Mouse (Mus musculus) neural tube, embryonic 13.5 days (tissue): ENCODE results near the gene Tfpi2. TPM values are rescaled to one million over a fixed set of nuclear protein-coding genes. Genes with fewer than 3 reads are reported as not detected.
A peak's percentile ranks its signal among the peaks of the same experiment; 100 is the strongest.

ENCODE experiments used
- ATAC-seq: fragments of 200-750 bp; cut with Nextera tagmentation; 2 replicates; pipeline ENCODE4 v1.8.0; 2017; ENCODE audit warnings: low read depth, mild to moderate bottlenecking, moderate TSS enrichment, moderate library complexity
- H3K27ac ChIP-seq: fragments of 300-500 bp; sonication (generic); replicated peaks from 2 replicates; pipeline ENCODE4 v1.5.1; 2015; ENCODE audit warnings: moderate library complexity, mild to moderate bottlenecking, inconsistent platforms
- H3K27me3 ChIP-seq: fragments of 300-500 bp; sonication (generic); 2 replicates; pipeline ENCODE4 v1.6.1; 2015; ENCODE audit warnings: mild to moderate bottlenecking, inconsistent platforms
- H3K36me3 ChIP-seq: fragments of 300-500 bp; sonication (generic); 2 replicates; pipeline ENCODE4 v1.6.1; 2015; ENCODE audit warnings: mild to moderate bottlenecking, inconsistent platforms
- H3K4me1 ChIP-seq: fragments of 300-500 bp; sonication (generic); replicated peaks from 2 replicates; pipeline ENCODE4 v1.6.1; 2015; ENCODE audit warnings: inconsistent platforms
- H3K4me2 ChIP-seq: fragments of 300-500 bp; sonication (generic); 2 replicates; pipeline ENCODE4 v1.6.1; 2015; ENCODE audit warnings: inconsistent platforms, mild to moderate bottlenecking, moderate library complexity
- H3K4me3 ChIP-seq: fragments of 300-500 bp; sonication (generic); 2 replicates; pipeline ENCODE4 v1.5.1; 2015; ENCODE audit warnings: mild to moderate bottlenecking, inconsistent platforms
- H3K9ac ChIP-seq: fragments of 300-500 bp; sonication (generic); 2 replicates; pipeline ENCODE4 v1.6.1; 2015; ENCODE audit warnings: moderate library complexity, mild to moderate bottlenecking, inconsistent platforms
- H3K9me3 ChIP-seq: fragments of 300-500 bp; sonication (generic); 2 replicates; pipeline ENCODE4 v1.6.1; 2016; ENCODE audit warnings: inconsistent platforms
- WGBS: fragments of 180-500 bp; shearing (Covaris S2); methylation state at CpG from one replicate; pipeline ENCODE4 v1.1.7; 2015; 5-methylcytosine and 5-hydroxymethylcytosine counted together
- polyA plus RNA-seq: library from polyadenylated mRNA; unstranded; fragments of >200 nt; fragmentation: Nextera tagmentation; extraction: Ambion mirVana; gene quantifications from 2 replicates; pipeline ENCODE4 v1.2.1, GENCODE M21; 2015

Gene Tfpi2
- polyA plus RNA-seq, 1 experiment from 2014 or later: 0.17 TPM

DNA sequence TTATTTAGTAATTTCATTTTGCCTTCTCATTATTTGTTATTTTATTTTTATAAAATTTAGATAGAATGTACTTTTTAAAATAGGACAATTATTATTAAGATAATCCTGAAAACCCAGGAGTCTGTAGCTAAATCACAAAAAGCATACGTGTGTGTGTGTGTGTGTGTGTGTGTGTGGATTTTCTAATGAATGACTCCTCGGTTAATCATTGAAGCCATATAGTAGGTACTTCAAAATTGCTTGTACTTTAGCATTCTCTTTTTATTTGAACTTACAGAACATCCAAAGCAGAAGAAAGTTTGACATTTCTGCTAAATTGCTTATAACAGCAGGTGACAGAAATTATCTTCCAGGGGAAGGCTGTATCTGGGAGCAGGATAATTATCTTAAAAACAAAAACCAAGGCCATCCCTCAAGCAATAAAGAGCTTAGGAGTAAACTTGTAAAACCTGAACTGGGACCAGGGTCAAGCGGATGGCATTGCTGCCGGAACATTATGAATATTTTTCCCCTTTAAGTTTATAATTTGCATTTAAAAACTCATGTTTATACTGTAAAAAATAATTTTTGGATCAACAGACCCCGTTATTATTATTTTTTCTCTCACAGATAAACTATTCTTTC lies 5.9 kb downstream of the Tfpi2 start:
- H3K9me3 ChIP-seq: no peaks in the 10 kb centered on the region
- H3K27me3 ChIP-seq: no peaks in the 10 kb centered on the region
- H3K4me1 ChIP-seq: no peaks in the 10 kb centered on the region
- no peak overlapping the region for H3K4me3 ChIP-seq
- H3K36me3 ChIP-seq: no peaks in the 10 kb centered on the region
- 86% methylated on average over 5 of the region's 5 CpGs for WGBS
- H3K27ac ChIP-seq: no peak overlapping the region
- ATAC-seq: no peak
- H3K4me2 ChIP-seq: no peak overlapping the region
- H3K9ac ChIP-seq: no peak overlapping the region

DNA sequence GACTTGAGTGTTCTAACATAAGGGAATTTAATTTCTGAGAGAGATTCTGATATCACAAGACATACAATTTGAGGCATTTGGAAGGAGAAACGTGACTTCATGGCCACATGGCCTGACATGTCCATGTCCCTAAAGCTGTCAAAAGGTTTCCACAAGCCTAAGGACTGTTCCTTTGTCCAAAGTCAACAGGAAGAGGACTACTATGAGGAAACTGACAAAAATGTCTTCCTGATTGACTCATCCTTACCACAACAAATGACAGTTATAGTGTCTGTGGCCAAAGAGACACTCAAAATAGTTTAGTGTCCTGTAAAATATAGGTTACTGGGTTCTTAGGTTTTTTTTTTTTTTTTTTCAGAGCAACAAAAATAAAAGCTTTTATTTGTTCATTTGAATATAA lies 15.0 kb downstream of the Tfpi2 start:
- Histone ChIP-seq H3K4me1 (no peaks in the 10 kb centered on the region), H3K4me2 (no peak overlapping the region), H3K4me3 (no peak overlapping the region), H3K9me3 (no peaks in the 10 kb centered on the region), H3K27ac (no peak overlapping the region), H3K36me3 (no peaks in the 10 kb centered on the region), H3K9ac (no peak overlapping the region), H3K27me3 (peaks cover 2% of the 10 kb centered on the region; the same call in 1 of the 2 replicates)
- ATAC-seq: no peak
- WGBS: 80% methylated on average over 1 of the region's 1 CpGs

DNA sequence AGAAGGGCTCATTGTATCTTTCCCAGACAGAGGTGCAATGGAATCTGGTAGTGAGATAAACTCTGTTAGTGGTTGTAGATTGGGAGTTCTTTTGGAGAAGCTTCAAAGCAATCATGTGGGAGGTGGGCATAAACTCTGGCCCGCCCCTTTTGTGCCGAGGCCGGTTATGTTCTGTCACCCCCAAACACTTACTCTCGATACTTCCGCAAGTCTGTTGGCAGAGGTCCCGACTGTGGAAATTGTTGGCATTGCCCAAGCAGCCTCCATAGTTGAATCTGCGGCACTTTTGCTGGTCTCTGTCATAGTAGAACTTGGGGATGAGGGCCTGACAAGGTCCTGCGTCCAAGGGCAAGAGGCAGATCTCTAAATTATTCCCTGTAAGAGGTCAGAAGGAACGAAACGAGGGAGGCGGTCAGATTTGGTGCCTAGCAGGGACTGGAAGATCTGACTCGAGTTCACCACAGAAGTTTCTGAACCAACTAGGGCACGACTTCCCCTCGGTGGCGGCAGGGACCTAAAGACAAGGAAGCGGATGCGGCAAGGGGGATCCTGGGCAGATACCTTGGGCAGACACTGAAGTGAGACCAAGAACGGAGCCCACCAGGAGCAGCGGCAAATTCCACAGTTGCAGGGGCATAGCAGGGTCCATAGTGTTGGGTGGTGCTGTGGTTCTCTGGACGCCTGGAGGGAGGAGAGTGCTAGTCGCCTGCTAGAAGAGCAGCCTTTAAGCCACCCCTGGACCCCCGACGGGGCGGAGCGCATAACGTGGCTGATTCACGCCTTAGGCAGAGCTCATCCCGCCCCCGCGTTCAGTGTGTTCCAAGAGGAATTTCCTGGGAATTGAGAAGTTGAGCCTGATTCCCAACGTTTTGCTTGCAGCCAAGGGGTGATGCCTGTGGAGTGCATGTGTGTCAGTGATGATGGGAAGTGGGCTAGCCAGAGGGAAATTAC lies 20.8 kb downstream of the Tfpi2 start:
- H3K36me3 ChIP-seq: no peaks in the 10 kb centered on the region
- H3K4me3 ChIP-seq: peak overlapping the region; percentile 12; the same call in 1 of the 2 replicates
- H3K27me3 ChIP-seq: peaks cover 3% of the 10 kb centered on the region; the same call in 1 of the 2 replicates
- no peak for ATAC-seq
- H3K4me2 ChIP-seq: peak overlapping the region; percentile 41
- no peak overlapping the region for H3K27ac ChIP-seq
- no peaks in the 10 kb centered on the region; the same call in 1 of the 2 replicates for H3K4me1 ChIP-seq
- 31% methylated on average over 31 of the region's 31 CpGs for WGBS
- H3K9me3 ChIP-seq: no peaks in the 10 kb centered on the region
- H3K9ac ChIP-seq: no peak overlapping the region

DNA sequence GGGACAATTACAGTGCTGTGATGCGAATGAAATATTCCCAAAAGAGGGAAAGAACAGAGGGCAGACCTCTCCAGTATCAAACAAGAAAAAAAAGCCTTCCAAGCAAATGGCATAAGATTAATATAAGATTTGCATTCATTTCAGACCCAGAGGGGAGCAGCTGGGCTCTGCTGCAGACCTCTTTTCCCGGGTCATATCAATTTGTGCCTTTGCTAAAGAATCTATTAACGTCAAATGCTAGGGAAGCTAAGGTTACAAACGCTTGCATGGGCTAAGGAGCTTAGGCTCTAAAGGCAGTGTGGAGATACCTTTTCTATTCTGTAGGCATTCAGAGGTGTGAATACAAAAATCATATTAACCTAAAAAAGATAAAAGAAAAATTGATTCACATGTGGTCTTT lies 33.8 kb downstream of the Tfpi2 start:
- H3K4me3 ChIP-seq: no peak overlapping the region
- no peak overlapping the region for H3K9ac ChIP-seq
- H3K4me2 ChIP-seq: no peak overlapping the region
- H3K27me3 ChIP-seq: no peaks in the 10 kb centered on the region
- 45% methylated on average over 4 of the region's 4 CpGs for WGBS
- no peaks in the 10 kb centered on the region for H3K9me3 ChIP-seq
- no peaks in the 10 kb centered on the region for H3K4me1 ChIP-seq
- no peak overlapping the region for H3K27ac ChIP-seq
- no peak for ATAC-seq
- no peaks in the 10 kb centered on the region for H3K36me3 ChIP-seq

DNA sequence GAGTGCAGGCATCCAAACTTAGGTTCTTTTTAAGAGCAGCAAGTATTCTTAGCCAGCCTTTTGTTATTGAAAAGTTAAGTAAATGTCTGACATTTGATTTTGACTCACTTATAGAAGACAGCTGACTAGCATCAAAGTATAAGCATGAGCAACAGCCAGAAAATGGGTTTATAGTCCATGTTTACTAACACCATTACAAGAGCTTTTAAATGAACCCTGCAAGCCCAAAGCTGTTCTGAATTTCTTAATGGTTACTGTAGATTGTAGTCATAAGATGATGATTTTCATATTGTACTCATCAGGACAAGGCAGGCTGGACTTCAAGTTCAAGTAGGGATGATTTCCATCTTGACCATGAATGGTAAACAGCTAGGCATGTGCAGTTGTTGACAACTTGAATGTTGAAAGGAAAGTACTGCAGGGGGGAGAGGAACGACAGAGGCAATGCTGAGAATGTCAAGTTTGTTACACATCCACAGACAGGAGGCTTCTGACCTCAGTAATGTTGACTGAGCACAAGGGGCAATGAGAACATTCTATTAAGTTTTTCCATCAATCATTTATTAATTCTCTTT lies 52.5 kb downstream of the Tfpi2 start:
- ATAC-seq: no peak
- WGBS: 86% methylated on average over 1 of the region's 1 CpGs
- H3K27me3 ChIP-seq: no peaks in the 10 kb centered on the region
- H3K9me3 ChIP-seq: no peaks in the 10 kb centered on the region
- H3K36me3 ChIP-seq: no peaks in the 10 kb centered on the region
- H3K4me2 ChIP-seq: no peak overlapping the region
- H3K27ac ChIP-seq: no peak overlapping the region
- no peak overlapping the region for H3K4me3 ChIP-seq
- H3K4me1 ChIP-seq: no peaks in the 10 kb centered on the region
- H3K9ac ChIP-seq: no peak overlapping the region

DNA sequence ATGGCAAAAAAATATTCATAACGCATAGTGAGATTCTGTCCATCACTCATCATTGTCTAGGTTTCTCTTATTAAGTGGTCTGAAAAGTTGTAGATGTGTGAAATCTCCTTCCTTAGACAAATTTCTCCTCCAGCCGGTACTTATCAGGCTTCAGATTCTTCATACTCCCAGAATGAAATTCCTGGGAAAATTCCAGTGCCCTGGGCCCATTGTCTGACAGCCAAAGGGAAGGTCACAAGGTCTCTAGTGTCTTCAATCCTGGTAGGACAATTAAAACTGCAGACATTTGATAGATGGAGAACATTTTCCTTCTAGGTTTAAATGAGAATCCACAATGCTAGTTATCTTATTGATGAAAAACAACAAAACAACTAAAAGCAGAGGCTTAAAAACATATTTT lies 53.1 kb downstream of the Tfpi2 start:
- no peak for ATAC-seq
- H3K4me2 ChIP-seq: no peak overlapping the region
- 72% methylated on average over 2 of the region's 2 CpGs for WGBS

DNA sequence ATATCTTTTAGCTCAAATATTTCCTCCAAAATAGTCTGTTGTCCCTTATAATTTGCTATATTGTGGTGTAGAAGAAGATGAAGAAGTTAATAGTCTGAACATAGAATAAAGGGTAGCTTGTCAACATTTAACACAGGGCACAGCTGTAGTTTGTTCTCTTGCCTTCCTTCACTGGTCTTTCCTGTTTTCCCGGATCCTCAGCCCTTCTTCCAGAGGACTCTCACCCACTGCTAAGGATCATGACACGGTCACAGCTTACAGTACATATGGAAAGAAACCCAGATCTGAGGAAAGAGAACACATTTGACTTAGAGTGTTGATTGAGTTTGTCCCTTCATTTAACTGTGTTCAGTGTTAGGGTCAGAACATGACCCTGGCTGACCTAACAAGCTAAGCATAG lies 53.7 kb downstream of the Tfpi2 start:
- H3K4me1 ChIP-seq: no peaks in the 10 kb centered on the region
- no peaks in the 10 kb centered on the region for H3K27me3 ChIP-seq
- no peaks in the 10 kb centered on the region for H3K36me3 ChIP-seq
- no peak overlapping the region for H3K4me2 ChIP-seq
- H3K9ac ChIP-seq: no peak overlapping the region
- ATAC-seq: no peak
- H3K9me3 ChIP-seq: no peaks in the 10 kb centered on the region
- H3K27ac ChIP-seq: no peak overlapping the region
- no peak overlapping the region for H3K4me3 ChIP-seq
- WGBS: 74% methylated on average over 2 of the region's 2 CpGs

More for the DNA sequence above, 53.1 kb downstream of the Tfpi2 start:
- Histone ChIP-seq H3K27me3 (no peaks in the 10 kb centered on the region), H3K9ac (no peak overlapping the region), H3K9me3 (no peaks in the 10 kb centered on the region), H3K36me3 (no peaks in the 10 kb centered on the region), H3K4me1 (no peaks in the 10 kb centered on the region), H3K4me3 (no peak overlapping the region), H3K27ac (no peak overlapping the region)

DNA sequence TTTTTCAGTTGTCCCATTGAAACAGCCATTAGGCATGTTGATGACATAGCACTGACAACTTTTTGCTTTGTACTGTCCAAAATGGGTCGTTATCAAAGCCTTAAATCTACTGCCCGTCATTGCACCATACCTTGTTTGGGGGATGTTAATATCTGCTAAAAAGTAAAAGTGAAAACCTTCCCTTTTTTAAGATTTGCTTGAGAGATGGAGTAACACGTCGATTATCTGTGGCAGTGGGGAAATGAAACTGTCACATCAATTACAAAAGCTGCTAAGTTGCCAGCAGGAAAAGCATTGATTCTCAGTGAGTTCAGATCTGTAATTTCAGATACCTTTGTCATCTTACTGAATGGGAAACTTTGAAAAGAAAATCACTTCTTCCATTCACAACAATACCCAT lies 62.6 kb downstream of the Tfpi2 start:
- no peak for ATAC-seq
- 75% methylated on average over 4 of the region's 4 CpGs for whole genome bisulfite sequencing
- H3K27ac ChIP-seq: no peak overlapping the region
- no peaks in the 10 kb centered on the region for H3K9me3 ChIP-seq
- H3K4me3 ChIP-seq: no peak overlapping the region
- no peaks in the 10 kb centered on the region for H3K4me1 ChIP-seq
- no peaks in the 10 kb centered on the region for H3K36me3 ChIP-seq
- no peak overlapping the region for H3K4me2 ChIP-seq
- H3K9ac ChIP-seq: no peak overlapping the region
- no peaks in the 10 kb centered on the region for H3K27me3 ChIP-seq

DNA sequence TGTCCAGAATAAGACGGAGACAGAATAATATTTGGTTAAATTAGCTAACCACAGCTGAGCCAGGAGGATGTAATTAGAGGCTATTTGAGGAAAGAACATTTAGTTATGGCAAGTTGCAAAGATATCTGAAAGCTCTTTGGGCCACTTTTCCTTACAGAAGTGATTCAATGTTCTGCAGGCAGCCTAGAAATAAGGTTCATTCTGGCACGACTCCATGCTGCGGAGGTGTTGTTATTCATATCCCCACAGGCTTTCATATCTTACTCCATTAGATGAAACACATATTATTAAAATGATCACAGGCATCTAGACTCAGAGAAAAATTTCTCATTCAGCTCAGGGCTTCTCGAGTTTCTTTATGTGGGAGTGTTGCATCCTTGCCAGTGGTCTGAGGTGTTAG lies 65.8 kb downstream of the Tfpi2 start:
- ATAC-seq: no peak
- no peaks in the 10 kb centered on the region for H3K9me3 ChIP-seq
- no peaks in the 10 kb centered on the region for H3K27me3 ChIP-seq
- no peak overlapping the region for H3K27ac ChIP-seq
- no peaks in the 10 kb centered on the region for H3K36me3 ChIP-seq
- no peak overlapping the region for H3K4me3 ChIP-seq
- WGBS: 75% methylated on average over 4 of the region's 4 CpGs
- H3K4me1 ChIP-seq: no peaks in the 10 kb centered on the region
- H3K9ac ChIP-seq: no peak overlapping the region
- H3K4me2 ChIP-seq: no peak overlapping the region

DNA sequence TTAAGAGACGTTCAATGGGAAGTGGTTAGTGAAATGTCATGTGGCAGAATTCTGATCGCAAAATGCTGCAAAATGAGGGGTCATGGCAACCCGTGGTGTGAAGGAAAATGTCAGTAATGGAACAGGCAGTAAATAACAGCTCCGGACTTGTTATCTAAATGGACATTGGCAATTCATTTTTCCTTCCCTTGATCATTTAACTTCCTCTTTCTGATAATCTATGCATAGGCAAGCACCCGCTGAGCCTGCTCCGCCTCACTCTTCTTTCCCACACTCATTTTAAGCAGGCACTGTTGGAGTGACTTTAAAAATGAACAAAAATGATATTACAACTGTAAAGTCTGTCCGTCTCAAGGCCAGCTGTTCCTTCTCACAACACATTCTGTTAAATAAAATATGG lies 72.7 kb downstream of the Tfpi2 start:
- H3K27me3 ChIP-seq: no peaks in the 10 kb centered on the region
- no peak overlapping the region for H3K27ac ChIP-seq
- no peaks in the 10 kb centered on the region for H3K4me1 ChIP-seq
- H3K4me2 ChIP-seq: no peak overlapping the region
- 74% methylated on average over 7 of the region's 7 CpGs for WGBS
- H3K4me3 ChIP-seq: no peak overlapping the region
- no peaks in the 10 kb centered on the region for H3K36me3 ChIP-seq
- no peak overlapping the region for H3K9ac ChIP-seq
- ATAC-seq: no peak
- no peaks in the 10 kb centered on the region for H3K9me3 ChIP-seq
